ENCODE assay signal across 12 mouse cellular contexts in the genomic region with DNA sequence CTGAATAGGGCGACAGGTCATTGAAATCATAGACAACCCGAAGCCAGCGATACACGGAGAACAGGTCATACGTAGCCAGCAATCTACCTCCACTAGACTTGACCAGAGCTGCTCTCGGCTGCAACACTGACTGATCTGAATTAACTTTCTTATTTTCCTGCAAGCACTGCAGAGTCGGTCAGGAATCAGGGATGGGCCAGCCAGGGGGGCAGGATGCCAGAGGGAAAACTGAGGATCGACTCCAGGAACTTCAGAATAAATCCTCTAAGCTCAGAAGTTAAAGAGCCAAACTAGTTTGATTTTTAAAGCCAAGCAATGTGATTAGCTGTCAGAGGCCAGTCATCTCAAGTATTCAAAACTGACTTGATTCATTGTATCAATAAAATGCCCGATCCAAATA.
DNase-seq lines count a peak whose midpoint lies in the region.
"Had no signal": no experiment of that assay in that cellular context is flagged by ENCODE, and none has a peak within 500 bp of the region (broad histone marks: within the 10 kb centered on the region; RNA-seq: fewer than 3 reads in every experiment).

No protein-coding gene starts in this region.

- intact Hi-C loops in heart, postnatal 14 days (cut with DNase I): no loop called here
- intact Hi-C loops in gastrocnemius, postnatal 36 days (cut with DNase I): no loop called here

- DNase-seq in heart, postnatal 14 days: peak; percentile 27 to 41
- DNase-seq in heart, adult 8-10 months (ENCODE audit: low spot score): no peak
- DNase-seq in gastrocnemius, adult 18-20 months (ENCODE audit: low spot score): peak; percentile 24
- DNase-seq in gastrocnemius, postnatal 10 days: peak; percentile 63
- DNase-seq in gastrocnemius, postnatal 36 days: peak; percentile 36 to 48
- no peak for DNase-seq in right cerebral cortex, postnatal 36 days (ENCODE audit: low spot score in 2 of 2)
- no peak for DNase-seq in ovary, adult 18-20 months (ENCODE audit: low spot score)
- DNase-seq: adrenal gland, postnatal 10 days; B cell, adult 2 months; cerebellum, adult 18-20 months; cerebellum, adult 9-10 months; cerebellum, postnatal 14 days had no signal

Comparison
In these comparisons a context has a peak if more than half of its experiments do, and no peak if none do; other contexts are left out.
1. DNase-seq: peak in heart, postnatal 14 days (2 of 2), gastrocnemius, adult 18-20 months (single experiment), gastrocnemius, postnatal 10 days (single experiment) and gastrocnemius, postnatal 36 days (2 of 2); none in heart, adult 8-10 months (single experiment), right cerebral cortex, postnatal 36 days (0 of 2) and ovary, adult 18-20 months (single experiment).